ENCODE assay signal across 7 mouse cellular contexts in the genomic region with DNA sequence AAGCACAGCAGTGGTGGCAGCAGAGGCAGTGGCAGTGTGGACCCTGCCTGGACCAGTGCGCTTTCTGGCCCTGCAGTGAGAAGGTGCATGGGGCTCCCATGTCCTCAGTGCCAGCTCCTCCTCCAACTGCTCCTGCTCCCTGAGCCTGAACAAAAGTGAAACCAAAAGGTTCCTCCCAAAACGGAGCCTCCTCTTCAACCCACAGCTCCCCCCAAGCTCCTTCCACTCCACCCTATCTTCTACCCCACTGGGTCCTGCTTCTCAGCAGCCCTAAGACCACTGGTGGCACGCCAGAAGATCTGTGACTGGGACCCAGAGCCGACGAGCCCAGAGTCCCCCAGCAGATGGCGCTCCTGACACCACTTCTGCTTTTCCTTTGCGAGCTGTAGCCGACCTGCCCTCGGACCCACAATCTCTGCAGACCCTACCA.
DNase-seq lines count a peak whose midpoint lies in the region; ATAC-seq and TF ChIP-seq lines count a peak whose summit lies in the region.
"Not testable (repeated sequence)": the region's sequence is repeated elsewhere in the genome, so short reads cannot be mapped to it uniquely, and the experiment has no call there.

No protein-coding gene starts in this region.

- peak; percentile 39 for ATAC-seq in Patski
- ATAC-seq in embryonic facial prominence, embryonic 11.5 days (replicated peaks; ENCODE audit: insufficient number of reproducible peaks, low FRiP score, low TSS enrichment, low read depth): peak; percentile 59; the same call in 1 of the 2 replicates
- ATAC-seq in hindbrain, embryonic 14.5 days (ENCODE audit: low FRiP score): 0 out of 2 replicates have a peak, but pooled peaks have one; percentile 48
- peak; percentile 54 for ATAC-seq in kidney, postnatal 0 days (replicated peaks; ENCODE audit: low FRiP score, low read depth)
- ATAC-seq in lung, embryonic 16.5 days (ENCODE audit: low read depth): peak; percentile 57
- peak; percentile 72 for ATAC-seq in neural tube, embryonic 12.5 days (ENCODE audit: low FRiP score, low read depth)

- 0% methylated on average over 2 of the region's 9 CpGs for WGBS in embryonic facial prominence, embryonic 11.5 days
- 10% methylated on average over 2 of the region's 9 CpGs for WGBS in hindbrain, embryonic 14.5 days
- 6% methylated on average over 2 of the region's 9 CpGs for WGBS in kidney, postnatal 0 days
- WGBS in lung, embryonic 16.5 days: 0% methylated on average over 1 of the region's 9 CpGs
- WGBS in neural tube, embryonic 12.5 days: 21% methylated on average over 6 of the region's 9 CpGs

- not testable (repeated sequence) for H3K9ac ChIP-seq in embryonic facial prominence, embryonic 11.5 days (replicated peaks; ENCODE audit: low read length); hindbrain, embryonic 14.5 days; kidney, postnatal 0 days (ENCODE audit: low read depth, low read length); lung, embryonic 16.5 days (ENCODE audit: low read length); neural tube, embryonic 12.5 days

- H3K27me3 ChIP-seq in Patski; embryonic facial prominence, embryonic 11.5 days (ENCODE audit: control insufficient read depth, insufficient read depth, low read length); hindbrain, embryonic 14.5 days (ENCODE audit: control insufficient read depth, insufficient read depth, low read length); kidney, postnatal 0 days (ENCODE audit: insufficient read depth, low read length); lung, embryonic 16.5 days (ENCODE audit: control insufficient read depth, insufficient read depth, low read depth, low read length); neural tube, embryonic 12.5 days (replicated peaks): not testable (repeated sequence)

- CTCF ChIA-PET in Patski (lab: Charles Lee): not testable (repeated sequence)

- DNase-seq in Patski (ENCODE audit: low read depth, low spot score); embryonic facial prominence, embryonic 11.5 days (ENCODE audit: low spot score); hindbrain, embryonic 14.5 days (ENCODE audit: low spot score); kidney, postnatal 0 days (ENCODE audit: low spot score): not testable (repeated sequence)
- peak; percentile 8 to 38 for DNase-seq in heart, adult 18-20 months

- TF ChIP-seq CTCF in Patski (IDR thresholded peaks at IDR 0.05): peak; percentile 30
- TF ChIP-seq CTCF in kidney, postnatal 0 days (IDR thresholded peaks at IDR 0.05; ENCODE audit: low read depth): peak; percentile 29; the same call in 1 of the 2 replicates

- not testable (repeated sequence) for H3K9me3 ChIP-seq in embryonic facial prominence, embryonic 11.5 days (replicated peaks; ENCODE audit: control insufficient read depth, low read length); hindbrain, embryonic 14.5 days (ENCODE audit: control insufficient read depth, low read length); kidney, postnatal 0 days (replicated peaks; ENCODE audit: low read length); lung, embryonic 16.5 days (ENCODE audit: control insufficient read depth, low read length); neural tube, embryonic 12.5 days

- in situ Hi-C loops in Patski (cut with MboI; ENCODE audit: low pct_unique_long_range_greater_than_20kb): not testable (repeated sequence)

- not testable (repeated sequence) for H3K4me3 ChIP-seq in embryonic facial prominence, embryonic 11.5 days (ENCODE audit: low read depth, low read length); hindbrain, embryonic 14.5 days (replicated peaks; ENCODE audit: low read length); kidney, postnatal 0 days (replicated peaks; ENCODE audit: low read depth, low read length); neural tube, embryonic 12.5 days
- peak overlapping the region; percentile 24; the same call in 1 of the 2 replicates for H3K4me3 ChIP-seq in lung, embryonic 16.5 days (ENCODE audit: low read length)

- H3K4me1 ChIP-seq in embryonic facial prominence, embryonic 11.5 days (ENCODE audit: control insufficient read depth, insufficient read depth, low read length); hindbrain, embryonic 14.5 days (replicated peaks; ENCODE audit: control insufficient read depth, insufficient read depth, low read length); kidney, postnatal 0 days (replicated peaks; ENCODE audit: insufficient read depth, low read length); lung, embryonic 16.5 days (replicated peaks; ENCODE audit: control insufficient read depth, insufficient read depth, low read length); neural tube, embryonic 12.5 days: not testable (repeated sequence)

- H3K27ac ChIP-seq in embryonic facial prominence, embryonic 11.5 days (replicated peaks; ENCODE audit: low read depth, low read length); hindbrain, embryonic 14.5 days; kidney, postnatal 0 days; lung, embryonic 16.5 days (ENCODE audit: low read length); neural tube, embryonic 12.5 days: not testable (repeated sequence)

- not testable (repeated sequence) for H3K36me3 ChIP-seq in embryonic facial prominence, embryonic 11.5 days (replicated peaks; ENCODE audit: control insufficient read depth, insufficient read depth, low read depth, low read length); hindbrain, embryonic 14.5 days (replicated peaks; ENCODE audit: control insufficient read depth, insufficient read depth); kidney, postnatal 0 days (ENCODE audit: insufficient read depth, low read length); lung, embryonic 16.5 days (ENCODE audit: control insufficient read depth, insufficient read depth, low read length); neural tube, embryonic 12.5 days

- H3K4me2 ChIP-seq in embryonic facial prominence, embryonic 11.5 days (ENCODE audit: low read depth, low read length); hindbrain, embryonic 14.5 days (replicated peaks); kidney, postnatal 0 days (ENCODE audit: low read length); lung, embryonic 16.5 days (ENCODE audit: low read depth, low read length); neural tube, embryonic 12.5 days (replicated peaks): not testable (repeated sequence)

- POLR2A ChIA-PET in Patski (lab: Charles Lee): not testable (repeated sequence)
